Comparison of ENCODE assay signal across 8 mouse cellular contexts in genomic region chr3:104793871-104794828, GRCm38 (mm10). TPM values are rescaled to one million over a fixed set of nuclear protein-coding genes. Genes with fewer than 3 reads are reported as not detected.
DNase-seq lines count a peak whose midpoint lies in the region; ATAC-seq and TF ChIP-seq lines count a peak whose summit lies in the region.

No protein-coding gene starts in this region.

- peak; percentile 74 for ATAC-seq in hindbrain, embryonic 16.5 days

- H3K9me3 ChIP-seq in MEL (replicated peaks; ENCODE audit: insufficient read depth, low read length), result no peaks in the 10 kb centered on the region
- no peaks in the 10 kb centered on the region for H3K9me3 ChIP-seq in hindbrain, embryonic 16.5 days (ENCODE audit: control insufficient read depth, low read length)

- H3K4me1 ChIP-seq in MEL (ENCODE audit: control insufficient read depth in 1 of 2, insufficient read depth in 2 of 2, low read length in 2 of 2), result peaks cover 4 to 11% of the 10 kb centered on the region in 2 experiments
- H3K4me1 ChIP-seq in hindbrain, embryonic 16.5 days (ENCODE audit: control insufficient read depth, insufficient read depth, low read depth, low read length), result peaks cover 17% of the 10 kb centered on the region

- DNase-seq in MEL (ENCODE audit: low read depth, low spot score), result peak; percentile 35
- DNase-seq in brain, embryonic 14.5 days (ENCODE audit: low read depth), result peak; percentile 95
- peak; percentile 92 for DNase-seq in gastrocnemius, postnatal 10 days
- peak; percentile 63 to 64 for DNase-seq in left cerebral cortex, adult 2 months (ENCODE audit: extremely low spot score in 1 of 2, low spot score in 2 of 2)
- peak; percentile 98 for DNase-seq in lung, postnatal 4 days
- peak; percentile 90 to 92 for DNase-seq in right cerebral cortex, postnatal 10 days (ENCODE audit: low spot score in 2 of 2)
- no peak for DNase-seq in thymus, postnatal 0 days (ENCODE audit: low spot score)

- no peak for TF ChIP-seq CTCF in MEL (IDR thresholded peaks at IDR 0.05 in 2 of 3, conservative IDR thresholded peaks at IDR 0.05 in 1 of 3; ENCODE audit: control insufficient read depth in 1 of 3, insufficient read depth in 1 of 3, low read depth in 2 of 3, low read length in 3 of 3, poor library complexity in 1 of 3, severe bottlenecking in 1 of 3)
- TF ChIP-seq CTCF in brain, embryonic 14.5 days (IDR thresholded peaks at IDR 0.05; ENCODE audit: borderline replicate concordance, extremely low read depth, insufficient read depth, insufficient read length), result no peak
- no peak for TF ChIP-seq CTCF in left cerebral cortex, adult 2 months (IDR thresholded peaks at IDR 0.05)

- TF ChIP-seq RAD21 in MEL (IDR thresholded peaks at IDR 0.05; ENCODE audit: low read depth, low read length), result no peak

- peaks cover 0 to 13% of the 10 kb centered on the region in 2 experiments; a peak in 3 of 4 replicates for H3K36me3 ChIP-seq in MEL (ENCODE audit: control insufficient read depth in 1 of 2, insufficient read depth in 2 of 2, low read length in 2 of 2)
- H3K36me3 ChIP-seq in hindbrain, embryonic 16.5 days (ENCODE audit: control insufficient read depth, insufficient read depth, low read length), result no peaks in the 10 kb centered on the region; the same call in 1 of the 2 replicates

- no peaks in the 10 kb centered on the region for H3K27me3 ChIP-seq in MEL (ENCODE audit: control insufficient read depth in 1 of 2, insufficient read depth in 2 of 2, low read length in 2 of 2)
- 0 out of 2 replicates have a peak, but pooled peaks cover 3% of the 10 kb centered on the region for H3K27me3 ChIP-seq in hindbrain, embryonic 16.5 days (replicated peaks; ENCODE audit: control insufficient read depth, insufficient read depth, low read length)

- no peaks in the 10 kb centered on the region for H3K79me2 ChIP-seq in MEL (ENCODE audit: control insufficient read depth, insufficient read depth, low read length, poor library complexity)

- no peak overlapping the region for H3K4me2 ChIP-seq in hindbrain, embryonic 16.5 days (ENCODE audit: low read length)

- no peak for TF ChIP-seq EP300 in MEL (IDR thresholded peaks at IDR 0.05; ENCODE audit: low read depth in 1 of 2, low read length in 2 of 2)

- H3K27ac ChIP-seq in MEL (ENCODE audit: control insufficient read depth, low read depth, low read length), result no peak overlapping the region
- peak overlapping the region; percentile 41 for H3K27ac ChIP-seq in hindbrain, embryonic 16.5 days (ENCODE audit: low read depth, low read length)
- H3K27ac ChIP-seq in left cerebral cortex, adult 2 months, result peak overlapping the region; percentile 38; the same call in 1 of the 2 replicates

- WGBS in hindbrain, embryonic 16.5 days, result 52% methylated on average over 20 of the region's 20 CpGs

- TF ChIP-seq POLR2A in MEL (IDR thresholded peaks at IDR 0.05; ENCODE audit: control insufficient read depth in 1 of 2, insufficient read depth in 1 of 2, low read depth in 1 of 2, low read length in 2 of 2, poor library complexity in 1 of 2), result no peak
- no peak for TF ChIP-seq POLR2A in brain, embryonic 14.5 days (IDR thresholded peaks at IDR 0.05; ENCODE audit: borderline replicate concordance, extremely low read depth, insufficient read depth, insufficient read length, poor library complexity, severe bottlenecking)

- intact Hi-C loops in left cerebral cortex, adult 2 months (cut with DNase I), result no loop called here

- no peak overlapping the region for H3K9ac ChIP-seq in MEL (ENCODE audit: control insufficient read depth, low read depth, low read length, poor library complexity, severe bottlenecking)
- H3K9ac ChIP-seq in hindbrain, embryonic 16.5 days (ENCODE audit: low read depth, low read length), result no peak overlapping the region

- no peak overlapping the region for H3K4me3 ChIP-seq in MEL (ENCODE audit: control insufficient read depth in 1 of 2, insufficient read depth in 1 of 2, low read depth in 2 of 2, low read length in 2 of 2)
- H3K4me3 ChIP-seq in hindbrain, embryonic 16.5 days (ENCODE audit: low read length), result no peak overlapping the region
- H3K4me3 ChIP-seq in left cerebral cortex, adult 2 months, result no peak overlapping the region

TF ChIP-seq in MEL, 35 proteins besides CTCF, POLR2A, EP300 and RAD21:
- TF ChIP-seq KAT2A (conservative IDR thresholded peaks at IDR 0.05; ENCODE audit: low read depth, low read length) (no peak), MYC (IDR thresholded peaks at IDR 0.05; ENCODE audit: low read depth, low read length) (no peak), MYB (IDR thresholded peaks at IDR 0.05; ENCODE audit: low read depth, low read length) (no peak), SIN3A (IDR thresholded peaks at IDR 0.05; ENCODE audit: low read length) (no peak), NRF1 (IDR thresholded peaks at IDR 0.05; ENCODE audit: insufficient read depth, low read depth, low read length, poor library complexity, severe bottlenecking) (no peak), JUND (IDR thresholded peaks at IDR 0.05; ENCODE audit: low read depth, low read length) (no peak)

RNA-seq across cellular contexts. Expression of gene Rhoc, which starts 6.0 kb away (rescaled TPM):
- not detected in 2 replicates for total RNA-seq in MEL (2012; rRNA removed)
- under 1 TPM in 1 of 2 experiments, not detected in 1; 0.21 TPM for polyA plus RNA-seq in MEL (2012; ENCODE audit: insufficient read depth in 1 of 2, insufficient read length in 2 of 2, low read depth in 1 of 2, low replicate concordance in 2 of 2, missing spikeins in 1 of 2)
- 33.1 and 40.4 TPM in 2 replicates for polyA plus RNA-seq in brain, embryonic 14.5 days (2012; rRNA removed)
- total RNA-seq in gastrocnemius, postnatal 10 days (2021), result 100 to 1,000 TPM in 1 of 2 experiments, 10 to 100 TPM in 1; 96.3 to 130 TPM
- 65.1 and 67.0 TPM in 2 replicates for polyA plus RNA-seq in hindbrain, embryonic 16.5 days (2015; fragmentation: Nextera tagmentation; extraction: Ambion mirVana)
- 10 to 100 TPM; 27.9 to 29.3 TPM for total RNA-seq in left cerebral cortex, adult 2 months (2021)
- 26.4 and 30.8 TPM in 2 replicates for polyA plus RNA-seq in thymus, postnatal 0 days (2015; fragmentation: Nextera tagmentation; extraction: Ambion mirVana)

RNA-seq across cellular contexts. Expression of gene Fam19a3, which starts 12.5 kb away (rescaled TPM):
- total RNA-seq in MEL (2012; rRNA removed), result not detected in 2 replicates
- polyA plus RNA-seq in MEL (2012; ENCODE audit: insufficient read depth in 1 of 2, insufficient read length in 2 of 2, low read depth in 1 of 2, low replicate concordance in 2 of 2, missing spikeins in 1 of 2), result under 1 TPM in 1 of 2 experiments, not detected in 1; 0.03 TPM
- 0.12 and 0.26 TPM in 2 replicates for polyA plus RNA-seq in brain, embryonic 14.5 days (2012; rRNA removed)
- 1 to 10 TPM; 3.8 TPM for total RNA-seq in gastrocnemius, postnatal 10 days (2021)
- 0.05 and 0.10 TPM in 2 replicates for polyA plus RNA-seq in hindbrain, embryonic 16.5 days (2015; fragmentation: Nextera tagmentation; extraction: Ambion mirVana)
- total RNA-seq in left cerebral cortex, adult 2 months (2021), result under 1 TPM in 1 of 2 experiments, not detected in 1; 0.07 TPM
- not detected in 2 replicates for polyA plus RNA-seq in thymus, postnatal 0 days (2015; fragmentation: Nextera tagmentation; extraction: Ambion mirVana)

RNA-seq across cellular contexts. Expression of gene Ppm1j, which starts 13.3 kb away (rescaled TPM):
- 0.54 and 2.2 TPM in 2 replicates for total RNA-seq in MEL (2012; rRNA removed)
- polyA plus RNA-seq in MEL (2012; ENCODE audit: insufficient read depth in 1 of 2, insufficient read length in 2 of 2, low read depth in 1 of 2, low replicate concordance in 2 of 2, missing spikeins in 1 of 2), result 1 to 10 TPM in 1 of 2 experiments, not detected in 1; 2.7 TPM
- 1.2 and 2.1 TPM in 2 replicates for polyA plus RNA-seq in brain, embryonic 14.5 days (2012; rRNA removed)
- 10 to 100 TPM; 31.9 to 32.4 TPM for total RNA-seq in gastrocnemius, postnatal 10 days (2021)
- polyA plus RNA-seq in hindbrain, embryonic 16.5 days (2015; fragmentation: Nextera tagmentation; extraction: Ambion mirVana), result 0.89 and 2.5 TPM in 2 replicates
- 1 to 10 TPM in 1 of 2 experiments, under 1 TPM in 1; 0.72 to 1.2 TPM for total RNA-seq in left cerebral cortex, adult 2 months (2021)
- polyA plus RNA-seq in thymus, postnatal 0 days (2015; fragmentation: Nextera tagmentation; extraction: Ambion mirVana), result 1.9 and 2.3 TPM in 2 replicates

RNA-seq across cellular contexts. Expression of gene Mov10, which starts 24.2 kb away (rescaled TPM):
- 7.1 and 7.6 TPM in 2 replicates for total RNA-seq in MEL (2012; rRNA removed)
- polyA plus RNA-seq in MEL (2012; ENCODE audit: insufficient read depth in 1 of 2, insufficient read length in 2 of 2, low read depth in 1 of 2, low replicate concordance in 2 of 2, missing spikeins in 1 of 2), result 10 to 100 TPM in 1 of 2 experiments, not detected in 1; 32.5 TPM
- polyA plus RNA-seq in brain, embryonic 14.5 days (2012; rRNA removed), result 6.0 and 8.6 TPM in 2 replicates
- 1 to 10 TPM; 5.5 to 8.7 TPM for total RNA-seq in gastrocnemius, postnatal 10 days (2021)
- 9.1 and 12.4 TPM in 2 replicates for polyA plus RNA-seq in hindbrain, embryonic 16.5 days (2015; fragmentation: Nextera tagmentation; extraction: Ambion mirVana)
- 10 to 100 TPM; 10.5 to 10.9 TPM for total RNA-seq in left cerebral cortex, adult 2 months (2021)
- polyA plus RNA-seq in thymus, postnatal 0 days (2015; fragmentation: Nextera tagmentation; extraction: Ambion mirVana), result 23.4 and 29.9 TPM in 2 replicates

Comparison
In these comparisons a context has a peak if more than half of its experiments do, and no peak if none do; other contexts are left out.
1. RNA of gene Rhoc, which starts 6.0 kb away (polyA plus RNA-seq): 65.1 to 67.0 TPM in hindbrain, embryonic 16.5 days, 33.1 to 40.4 TPM in brain, embryonic 14.5 days and 26.4 to 30.8 TPM in thymus, postnatal 0 days; 0.21 TPM in MEL; every median in the first group is over 10 times any median in the second.